23 mouse cellular contexts compared by ENCODE assay signal in genomic region chr11:104592066-104592835, GRCm38 (mm10). TPM values are rescaled to one million over a fixed set of nuclear protein-coding genes. Genes with fewer than 3 reads are reported as not detected.
DNase-seq lines count a peak whose midpoint lies in the region; ATAC-seq and TF ChIP-seq lines count a peak whose summit lies in the region.
"Had no signal": no experiment of that assay in that cellular context is flagged by ENCODE, and none has a peak within 500 bp of the region (broad histone marks: within the 10 kb centered on the region; RNA-seq: fewer than 3 reads in every experiment).

No protein-coding gene starts in this region.

- no peak for ATAC-seq in hindbrain, postnatal 0 days
- ATAC-seq in liver, embryonic 13.5 days (ENCODE audit: low read depth), result no peak
- no peak for ATAC-seq in liver, embryonic 11.5 days (replicated peaks; ENCODE audit: low FRiP score)
- ATAC-seq: forebrain, embryonic 14.5 days had no signal

- no peak overlapping the region for H3K9ac ChIP-seq in hindbrain, postnatal 0 days (replicated peaks; ENCODE audit: low read length)
- no peak overlapping the region for H3K9ac ChIP-seq in liver, embryonic 13.5 days
- no peak overlapping the region for H3K9ac ChIP-seq in liver, embryonic 11.5 days (ENCODE audit: low read depth, low read length)
- H3K9ac ChIP-seq: embryonic facial prominence, embryonic 13.5 days; heart, embryonic 15.5 days; hindbrain, embryonic 14.5 days; kidney, embryonic 15.5 days; liver, embryonic 15.5 days had no signal

- H3K27ac ChIP-seq in hindbrain, embryonic 10.5 days, result no peak overlapping the region
- H3K27ac ChIP-seq in hindbrain, postnatal 0 days, result no peak overlapping the region
- 0 out of 2 replicates have a peak overlapping the region, but pooled peaks have one; percentile 15 for H3K27ac ChIP-seq in liver, embryonic 13.5 days
- no peak overlapping the region for H3K27ac ChIP-seq in liver, embryonic 11.5 days (ENCODE audit: low read depth, low read length)
- H3K27ac ChIP-seq in small intestine, adult 2 months (ENCODE audit: insufficient read depth, low read depth, low read length), result peak overlapping the region; percentile 53; the same call in 1 of the 2 replicates
- H3K27ac ChIP-seq: embryonic facial prominence, embryonic 13.5 days; heart, embryonic 15.5 days; hindbrain, embryonic 14.5 days; kidney, embryonic 15.5 days; liver, embryonic 15.5 days had no signal

- 70% methylated on average over 13 of the region's 13 CpGs for WGBS in hindbrain, embryonic 10.5 days
- WGBS in hindbrain, postnatal 0 days, result 77% methylated on average over 13 of the region's 13 CpGs
- WGBS in liver, embryonic 13.5 days (ENCODE audit: insufficient replicate concordance), result 64% methylated on average over 13 of the region's 13 CpGs
- WGBS in liver, embryonic 11.5 days, result 61% methylated on average over 13 of the region's 13 CpGs
- 53% methylated on average over 13 of the region's 13 CpGs for WGBS in small intestine, adult 2 months

- no peaks in the 10 kb centered on the region for H3K36me3 ChIP-seq in hindbrain, embryonic 10.5 days
- H3K36me3 ChIP-seq in hindbrain, postnatal 0 days (ENCODE audit: insufficient read depth, low read length), result no peaks in the 10 kb centered on the region
- no peaks in the 10 kb centered on the region for H3K36me3 ChIP-seq in liver, embryonic 13.5 days
- no peaks in the 10 kb centered on the region for H3K36me3 ChIP-seq in liver, embryonic 11.5 days (ENCODE audit: control insufficient read depth, insufficient read depth, low read length)
- no peaks in the 10 kb centered on the region for H3K36me3 ChIP-seq in small intestine, adult 2 months (ENCODE audit: control insufficient read depth, insufficient read depth, low read length)
- H3K36me3 ChIP-seq: embryonic facial prominence, embryonic 13.5 days; kidney, embryonic 15.5 days; liver, embryonic 15.5 days had no signal

- H3K27me3 ChIP-seq in hindbrain, embryonic 10.5 days (ENCODE audit: insufficient read depth, poor library complexity, severe bottlenecking), result no peaks in the 10 kb centered on the region; the same call in 1 of the 2 replicates
- no peaks in the 10 kb centered on the region for H3K27me3 ChIP-seq in hindbrain, postnatal 0 days (ENCODE audit: insufficient read depth, low read length)
- H3K27me3 ChIP-seq in liver, embryonic 13.5 days, result no peaks in the 10 kb centered on the region
- H3K27me3 ChIP-seq in liver, embryonic 11.5 days (replicated peaks; ENCODE audit: control insufficient read depth, insufficient read depth, low read length), result no peaks in the 10 kb centered on the region
- H3K27me3 ChIP-seq in small intestine, adult 2 months (ENCODE audit: control insufficient read depth, insufficient read depth, low read length), result no peaks in the 10 kb centered on the region
- H3K27me3 ChIP-seq: embryonic facial prominence, embryonic 13.5 days; heart, embryonic 15.5 days; kidney, embryonic 15.5 days had no signal

- peaks cover 12% of the 10 kb centered on the region; the same call in 1 of the 2 replicates for H3K9me3 ChIP-seq in hindbrain, embryonic 10.5 days
- no peaks in the 10 kb centered on the region for H3K9me3 ChIP-seq in hindbrain, postnatal 0 days (ENCODE audit: low read length)
- H3K9me3 ChIP-seq in liver, embryonic 13.5 days (replicated peaks), result no peaks in the 10 kb centered on the region
- H3K9me3 ChIP-seq in liver, embryonic 11.5 days (ENCODE audit: control insufficient read depth, low read length), result no peaks in the 10 kb centered on the region
- H3K9me3 ChIP-seq: heart, embryonic 15.5 days; kidney, embryonic 15.5 days; liver, embryonic 15.5 days had no signal

- no peak overlapping the region for H3K4me2 ChIP-seq in hindbrain, postnatal 0 days (ENCODE audit: low read depth, low read length)
- H3K4me2 ChIP-seq in liver, embryonic 13.5 days, result no peak overlapping the region
- H3K4me2 ChIP-seq in liver, embryonic 11.5 days, result no peak overlapping the region
- H3K4me2 ChIP-seq: embryonic facial prominence, embryonic 13.5 days; heart, embryonic 15.5 days; hindbrain, embryonic 14.5 days; kidney, embryonic 15.5 days; liver, embryonic 15.5 days had no signal

- TF ChIP-seq POLR2A in small intestine, adult 2 months (IDR thresholded peaks at IDR 0.05; ENCODE audit: low read depth, low read length), result no peak

- H3K4me1 ChIP-seq in hindbrain, embryonic 10.5 days (replicated peaks), result 0 out of 2 replicates have a peak, but pooled peaks cover 7% of the 10 kb centered on the region
- no peaks in the 10 kb centered on the region for H3K4me1 ChIP-seq in hindbrain, postnatal 0 days (ENCODE audit: insufficient read depth, low read length)
- H3K4me1 ChIP-seq in liver, embryonic 13.5 days (replicated peaks), result no peaks in the 10 kb centered on the region
- 0 out of 2 replicates have a peak, but pooled peaks cover 3% of the 10 kb centered on the region for H3K4me1 ChIP-seq in liver, embryonic 11.5 days (replicated peaks; ENCODE audit: control insufficient read depth, insufficient read depth, low read length)
- H3K4me1 ChIP-seq in small intestine, adult 2 months (ENCODE audit: control insufficient read depth, insufficient read depth, insufficient read length, low read length), result no peaks in the 10 kb centered on the region
- H3K4me1 ChIP-seq: liver, embryonic 15.5 days had no signal

- peak; percentile 35 for DNase-seq in hindbrain, embryonic 10.5 days (ENCODE audit: low spot score)
- DNase-seq in hindbrain, postnatal 0 days (ENCODE audit: low spot score), result no peak
- no peak for DNase-seq in liver, embryonic 13.5 days
- DNase-seq in liver, embryonic 11.5 days (ENCODE audit: low spot score), result no peak
- DNase-seq in ovary, adult 18-20 months (ENCODE audit: low spot score), result peak; percentile 66
- DNase-seq in ovary, postnatal 14 days (ENCODE audit: low spot score), result no peak
- no peak for DNase-seq in frontal cortex, postnatal 10 days (ENCODE audit: low spot score in 2 of 2)
- DNase-seq: adrenal gland, postnatal 14 days; cerebellum, adult 2 months; cerebellum, postnatal 25 days; heart, postnatal 36 days; midbrain, embryonic 14.5 days; right cerebral cortex, postnatal 14 days; spleen, adult 18-20 months; thymus, postnatal 14 days had no signal

- H3K4me3 ChIP-seq in hindbrain, embryonic 10.5 days, result no peak overlapping the region
- no peak overlapping the region for H3K4me3 ChIP-seq in hindbrain, postnatal 0 days (ENCODE audit: low read length)
- no peak overlapping the region for H3K4me3 ChIP-seq in liver, embryonic 13.5 days (replicated peaks)
- no peak overlapping the region for H3K4me3 ChIP-seq in liver, embryonic 11.5 days (ENCODE audit: low read depth, low read length)
- H3K4me3 ChIP-seq in small intestine, adult 2 months (ENCODE audit: low read depth, low read length), result no peak overlapping the region
- H3K4me3 ChIP-seq: embryonic facial prominence, embryonic 13.5 days; erythroblast, embryonic 14.5 days; heart, embryonic 15.5 days; kidney, embryonic 15.5 days; liver, embryonic 15.5 days had no signal

- TF ChIP-seq CTCF in hindbrain, postnatal 0 days (IDR thresholded peaks at IDR 0.05; ENCODE audit: low read depth), result no peak
- no peak for TF ChIP-seq CTCF in small intestine, adult 2 months (IDR thresholded peaks at IDR 0.05; ENCODE audit: extremely low read depth, insufficient read length, insufficient replicate concordance, low read depth, low read length)

RNA-seq across cellular contexts. Expression of gene Itgb3, which starts 15.5 kb away (rescaled TPM):
- 3.5 and 3.6 TPM in 2 replicates for polyA plus RNA-seq in hindbrain, embryonic 10.5 days (2016; fragmentation: Nextera tagmentation; extraction: Ambion mirVana)
- 1.7 TPM in 2 replicates for total RNA-seq in hindbrain, postnatal 0 days (2014; rRNA removed)
- 0.82 and 1.0 TPM in 2 replicates for polyA plus RNA-seq in hindbrain, postnatal 0 days (2015; fragmentation: Nextera tagmentation; extraction: Ambion mirVana)
- polyA plus RNA-seq in liver, embryonic 13.5 days (2015; fragmentation: Nextera tagmentation; extraction: Ambion mirVana), result 16.5 and 21.4 TPM in 2 replicates
- polyA plus RNA-seq in liver, embryonic 11.5 days (2014; fragmentation: Nextera tagmentation; extraction: Ambion mirVana), result 16.2 and 16.4 TPM in 2 replicates
- polyA plus RNA-seq in small intestine, adult 2 months (2012; rRNA removed), result 5.3 and 7.2 TPM in 2 replicates

RNA-seq across cellular contexts. Expression of gene Myl4, which starts 41.8 kb away (rescaled TPM):
- 1.2 and 2.0 TPM in 2 replicates for polyA plus RNA-seq in hindbrain, embryonic 10.5 days (2016; fragmentation: Nextera tagmentation; extraction: Ambion mirVana)
- total RNA-seq in hindbrain, postnatal 0 days (2014; rRNA removed), result 1.2 and 1.7 TPM in 2 replicates
- polyA plus RNA-seq in hindbrain, postnatal 0 days (2015; fragmentation: Nextera tagmentation; extraction: Ambion mirVana), result 5.6 and 5.9 TPM in 2 replicates
- 4.6 and 4.9 TPM in 2 replicates for polyA plus RNA-seq in liver, embryonic 13.5 days (2015; fragmentation: Nextera tagmentation; extraction: Ambion mirVana)
- polyA plus RNA-seq in liver, embryonic 11.5 days (2014; fragmentation: Nextera tagmentation; extraction: Ambion mirVana), result 11.9 and 30.4 TPM in 2 replicates
- polyA plus RNA-seq in small intestine, adult 2 months (2012; rRNA removed), result 2.2 and 3.4 TPM in 2 replicates

RNA-seq across cellular contexts. Expression of gene Cdc27, which starts 41.8 kb away (rescaled TPM):
- polyA plus RNA-seq in hindbrain, embryonic 10.5 days (2016; fragmentation: Nextera tagmentation; extraction: Ambion mirVana), result 38.6 and 53.4 TPM in 2 replicates
- 23.8 and 27.4 TPM in 2 replicates for total RNA-seq in hindbrain, postnatal 0 days (2014; rRNA removed)
- 38.2 and 39.1 TPM in 2 replicates for polyA plus RNA-seq in hindbrain, postnatal 0 days (2015; fragmentation: Nextera tagmentation; extraction: Ambion mirVana)
- polyA plus RNA-seq in liver, embryonic 13.5 days (2015; fragmentation: Nextera tagmentation; extraction: Ambion mirVana), result 22.9 and 29.4 TPM in 2 replicates
- 41.6 and 45.9 TPM in 2 replicates for polyA plus RNA-seq in liver, embryonic 11.5 days (2014; fragmentation: Nextera tagmentation; extraction: Ambion mirVana)
- polyA plus RNA-seq in small intestine, adult 2 months (2012; rRNA removed), result 0.74 and 1.2 TPM in 2 replicates

Comparison
In these comparisons a context has a peak if more than half of its experiments do, and no peak if none do; other contexts are left out.
1. DNase-seq: peak in hindbrain, embryonic 10.5 days (single experiment) and ovary, adult 18-20 months (single experiment); none in hindbrain, postnatal 0 days (single experiment), liver, embryonic 13.5 days (single experiment), liver, embryonic 11.5 days (single experiment), ovary, postnatal 14 days (single experiment) and frontal cortex, postnatal 10 days (0 of 2).
2. H3K27ac ChIP-seq: peak in liver, embryonic 13.5 days (single experiment) and small intestine, adult 2 months (single experiment); none in hindbrain, embryonic 10.5 days (single experiment), hindbrain, postnatal 0 days (single experiment) and liver, embryonic 11.5 days (single experiment).
3. RNA of gene Cdc27, which starts 41.8 kb away (polyA plus RNA-seq): 41.6 to 45.9 TPM in liver, embryonic 11.5 days, 38.2 to 39.1 TPM in hindbrain, postnatal 0 days, 38.6 to 53.4 TPM in hindbrain, embryonic 10.5 days and 22.9 to 29.4 TPM in liver, embryonic 13.5 days; 0.74 to 1.2 TPM in small intestine, adult 2 months; every median in the first group is over 10 times any median in the second.